Mouse (Mus musculus): ENCODE measurements around the gene Calca.
"Not testable (repeated sequence)": the region's sequence is repeated elsewhere in the genome, so short reads cannot be mapped to it uniquely, and the experiment has no call there.

The Calca gene

GRCm38 (mm10) chr7:114636102-114636501 lies at the start of gene Calca:
Gene Calca (minus strand): TSS chr7:114636357.
- DNase-seq (ENCODE audit: low spot score in 2 of 2), result no peak

- peak in 1 of 2 experiments; percentile 15 for DNase-seq (ENCODE audit: low spot score in 2 of 2)
Measured at GRCm38 (mm10) chr7:114672697-114673096, 36.5 kb upstream of the Calca start.

GRCm38 (mm10) chr7:114671405-114671804 lies 35.2 kb upstream of the Calca start:
- DNase-seq (ENCODE audit: low spot score in 2 of 2), result no peak

- DNase-seq (ENCODE audit: low spot score in 2 of 2), result no peak
Measured at GRCm38 (mm10) chr7:114649730-114650129, 13.6 kb upstream of the Calca start.

GRCm38 (mm10) chr7:114648791-114649190 lies 12.6 kb upstream of the Calca start:
- no peak for DNase-seq (ENCODE audit: low spot score in 2 of 2)

- peak in 1 of 2 experiments; percentile 46 for DNase-seq (ENCODE audit: low spot score in 2 of 2)
Measured at GRCm38 (mm10) chr7:114635569-114636101, 522 bp downstream of the Calca start.

GRCm38 (mm10) chr7:114634386-114634785 lies 1.8 kb downstream of the Calca start:
- no peak for DNase-seq (ENCODE audit: low spot score in 2 of 2)

GRCm38 (mm10) chr7:114625966-114626365 lies 10.2 kb downstream of the Calca start:
- DNase-seq (ENCODE audit: low spot score in 2 of 2), result no peak

- DNase-seq (ENCODE audit: low spot score in 2 of 2), result no peak
Measured at GRCm38 (mm10) chr7:114616759-114617158, 19.4 kb downstream of the Calca start.

GRCm38 (mm10) chr7:114594391-114594790 lies 41.8 kb downstream of the Calca start:
- not testable (repeated sequence) for DNase-seq (ENCODE audit: low spot score in 2 of 2)

GRCm38 (mm10) chr7:114582441-114582840 lies 53.7 kb downstream of the Calca start:
- DNase-seq (ENCODE audit: low spot score in 2 of 2), result no peak

Data from left cerebral cortex, adult 9 months (tissue).